Mouse (Mus musculus): ENCODE data around the gene Kctd2. TPM values are rescaled to one million over a fixed set of nuclear protein-coding genes. Genes with fewer than 3 reads are reported as not detected.
A peak's percentile ranks its signal among the peaks of the same experiment; 100 is the strongest.
"Not testable (repeated sequence)": the region's sequence is repeated elsewhere in the genome, so short reads cannot be mapped to it uniquely, and the experiment has no call there.

Gene Kctd2
- polyA plus RNA-seq, 1 experiment from 2014 or later: 23.5 TPM

GRCm38 (mm10) chr11:115384587-115384986 lies 35.3 kb upstream of the Kctd2 start:
- 71% methylated on average over 5 of the region's 5 CpGs for WGBS
- Histone ChIP-seq H3K9ac (ENCODE audit: low read length) (peak overlapping the region; percentile 21; the same call in 1 of the 2 replicates), H3K4me1 (ENCODE audit: control insufficient read depth in 2 of 2, insufficient read depth in 2 of 2, low read length in 2 of 2) (peaks cover 18 to 34% of the 10 kb centered on the region in 2 experiments), H3K27me3 (ENCODE audit: control insufficient read depth, insufficient read depth, low read length) (peaks cover 6% of the 10 kb centered on the region; the same call in 1 of the 2 replicates), H3K27ac (replicated peaks in 1 of 2; ENCODE audit: control insufficient read depth in 1 of 2, insufficient read depth in 1 of 2, low read depth in 2 of 2, low read length in 2 of 2) (0 out of 4 replicates have a peak overlapping the region, but pooled peaks of 1 of the 2 experiments have one; percentile 3), H3K4me3 (ENCODE audit: control insufficient read depth in 1 of 2, insufficient read depth in 1 of 2, low read depth in 1 of 2, low read length in 2 of 2) (no peak overlapping the region), H3K9me3 (ENCODE audit: control insufficient read depth, low read length) (no peaks in the 10 kb centered on the region), H3K36me3 (ENCODE audit: control insufficient read depth, insufficient read depth, low read length) (no peaks in the 10 kb centered on the region), H3K4me2 (ENCODE audit: low read length) (peak overlapping the region; percentile 76; the same call in 1 of the 2 replicates)
- ATAC-seq (ENCODE audit: insufficient number of reproducible peaks, insufficient read depth, low FRiP score, low read depth): no peak

DNA sequence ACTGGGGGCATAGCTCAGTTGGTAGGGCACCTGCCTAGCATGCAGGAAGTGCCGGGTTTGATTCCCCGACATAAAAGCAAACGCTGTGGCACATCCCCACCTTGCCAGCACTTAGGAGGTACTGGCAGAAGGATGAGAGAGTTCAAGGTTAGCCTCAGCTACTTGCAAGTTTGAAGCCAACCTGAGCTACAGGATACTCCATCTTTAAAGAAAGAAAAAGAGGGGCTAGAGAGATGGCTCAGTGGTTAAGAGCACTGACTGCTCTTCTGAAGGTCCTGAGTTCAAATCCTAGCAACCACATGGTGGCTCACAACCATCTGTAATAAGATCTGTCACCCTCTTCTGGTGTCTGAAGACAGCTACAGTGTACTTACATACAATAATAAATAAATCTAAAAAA lies 33.1 kb upstream of the Kctd2 start:
- H3K9ac ChIP-seq (ENCODE audit: low read length); H3K27ac ChIP-seq (replicated peaks in 1 of 2; ENCODE audit: control insufficient read depth in 1 of 2, insufficient read depth in 1 of 2, low read depth in 2 of 2, low read length in 2 of 2); H3K9me3 ChIP-seq (ENCODE audit: control insufficient read depth, low read length); H3K4me2 ChIP-seq (ENCODE audit: low read length); ATAC-seq (ENCODE audit: insufficient number of reproducible peaks, insufficient read depth, low FRiP score, low read depth); H3K4me3 ChIP-seq (ENCODE audit: control insufficient read depth in 1 of 2, insufficient read depth in 1 of 2, low read depth in 1 of 2, low read length in 2 of 2); H3K27me3 ChIP-seq (ENCODE audit: control insufficient read depth, insufficient read depth, low read length): not testable (repeated sequence)
- peaks cover 15 to 28% of the 10 kb centered on the region in 2 experiments for H3K4me1 ChIP-seq (ENCODE audit: control insufficient read depth in 2 of 2, insufficient read depth in 2 of 2, low read length in 2 of 2)
- peaks cover 17% of the 10 kb centered on the region for H3K36me3 ChIP-seq (ENCODE audit: control insufficient read depth, insufficient read depth, low read length)
- WGBS: 74% methylated on average over 3 of the region's 3 CpGs

DNA sequence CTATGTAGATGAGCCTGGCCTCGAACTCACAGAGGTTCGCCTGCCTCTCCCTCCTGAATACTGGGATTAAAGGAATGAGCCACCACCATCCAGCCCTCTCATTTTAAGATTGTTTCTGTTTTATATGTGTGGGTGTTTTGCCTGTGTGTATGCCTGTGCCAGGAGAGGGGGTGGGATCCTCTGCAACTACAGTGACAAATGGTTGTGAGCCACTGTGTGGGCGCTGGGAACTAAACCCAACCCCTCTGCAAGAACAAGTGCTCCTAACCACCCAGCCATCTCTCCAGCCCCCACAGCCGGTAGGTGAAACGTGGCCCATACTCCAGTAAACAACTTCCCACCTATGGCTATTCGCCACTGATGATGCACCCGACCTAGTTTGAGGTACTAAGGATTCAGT lies 28.6 kb upstream of the Kctd2 start:
- Histone ChIP-seq H3K4me3 (ENCODE audit: control insufficient read depth in 1 of 2, insufficient read depth in 1 of 2, low read depth in 1 of 2, low read length in 2 of 2) (no peak overlapping the region), H3K9me3 (ENCODE audit: control insufficient read depth, low read length) (no peaks in the 10 kb centered on the region), H3K4me2 (ENCODE audit: low read length) (no peak overlapping the region), H3K27me3 (ENCODE audit: control insufficient read depth, insufficient read depth, low read length) (no peaks in the 10 kb centered on the region), H3K4me1 (ENCODE audit: control insufficient read depth in 2 of 2, insufficient read depth in 2 of 2, low read length in 2 of 2) (peaks cover 5 to 6% of the 10 kb centered on the region in 2 experiments; a peak in 2 of 4 replicates), H3K9ac (ENCODE audit: low read length) (no peak overlapping the region), H3K27ac (replicated peaks in 1 of 2; ENCODE audit: control insufficient read depth in 1 of 2, insufficient read depth in 1 of 2, low read depth in 2 of 2, low read length in 2 of 2) (no peak overlapping the region), H3K36me3 (ENCODE audit: control insufficient read depth, insufficient read depth, low read length) (peaks cover 49% of the 10 kb centered on the region)
- WGBS: 84% methylated on average over 7 of the region's 7 CpGs
- no peak for ATAC-seq (ENCODE audit: insufficient number of reproducible peaks, insufficient read depth, low FRiP score, low read depth)

GRCm38 (mm10) chr11:115393721-115394325 lies 26.1 kb upstream of the Kctd2 start:
- Histone ChIP-seq H3K27me3 (ENCODE audit: control insufficient read depth, insufficient read depth, low read length) (no peaks in the 10 kb centered on the region), H3K9ac (ENCODE audit: low read length) (peak overlapping the region; percentile 31; the same call in 1 of the 2 replicates), H3K36me3 (ENCODE audit: control insufficient read depth, insufficient read depth, low read length) (peaks cover 49% of the 10 kb centered on the region), H3K9me3 (ENCODE audit: control insufficient read depth, low read length) (no peaks in the 10 kb centered on the region), H3K27ac (replicated peaks in 1 of 2; ENCODE audit: control insufficient read depth in 1 of 2, insufficient read depth in 1 of 2, low read depth in 2 of 2, low read length in 2 of 2) (no peak overlapping the region), H3K4me2 (ENCODE audit: low read length) (peak overlapping the region; percentile 66), H3K4me1 (ENCODE audit: control insufficient read depth in 2 of 2, insufficient read depth in 2 of 2, low read length in 2 of 2) (peaks cover 5 to 6% of the 10 kb centered on the region in 2 experiments; a peak in 2 of 4 replicates), H3K4me3 (ENCODE audit: control insufficient read depth in 1 of 2, insufficient read depth in 1 of 2, low read depth in 1 of 2, low read length in 2 of 2) (peak overlapping the region; percentile 21 to 27; a peak in 3 of 4 replicates)
- WGBS: 47% methylated on average over 34 of the region's 34 CpGs
- ATAC-seq (ENCODE audit: insufficient number of reproducible peaks, insufficient read depth, low FRiP score, low read depth): peak; percentile 29; the same call in 1 of the 2 replicates

GRCm38 (mm10) chr11:115398085-115398484 lies 21.8 kb upstream of the Kctd2 start:
- H3K27ac ChIP-seq (replicated peaks in 1 of 2; ENCODE audit: control insufficient read depth in 1 of 2, insufficient read depth in 1 of 2, low read depth in 2 of 2, low read length in 2 of 2): no peak overlapping the region

GRCm38 (mm10) chr11:115400126-115400525 lies 19.8 kb upstream of the Kctd2 start:
- no peak overlapping the region for H3K4me3 ChIP-seq (ENCODE audit: control insufficient read depth in 1 of 2, insufficient read depth in 1 of 2, low read depth in 1 of 2, low read length in 2 of 2)
- peaks cover 0 to 13% of the 10 kb centered on the region in 2 experiments; a peak in 2 of 4 replicates for H3K4me1 ChIP-seq (ENCODE audit: control insufficient read depth in 2 of 2, insufficient read depth in 2 of 2, low read length in 2 of 2)
- peaks cover 9% of the 10 kb centered on the region for H3K36me3 ChIP-seq (ENCODE audit: control insufficient read depth, insufficient read depth, low read length)
- no peak overlapping the region for H3K4me2 ChIP-seq (ENCODE audit: low read length)
- no peak overlapping the region for H3K27ac ChIP-seq (replicated peaks in 1 of 2; ENCODE audit: control insufficient read depth in 1 of 2, insufficient read depth in 1 of 2, low read depth in 2 of 2, low read length in 2 of 2)
- H3K9ac ChIP-seq (ENCODE audit: low read length): no peak overlapping the region
- H3K27me3 ChIP-seq (ENCODE audit: control insufficient read depth, insufficient read depth, low read length): no peaks in the 10 kb centered on the region
- WGBS: 61% methylated on average over 3 of the region's 3 CpGs
- no peaks in the 10 kb centered on the region for H3K9me3 ChIP-seq (ENCODE audit: control insufficient read depth, low read length)
- no peak for ATAC-seq (ENCODE audit: insufficient number of reproducible peaks, insufficient read depth, low FRiP score, low read depth)

More at GRCm38 (mm10) chr11:115398085-115398484, 21.8 kb upstream of the Kctd2 start:
- no peak for ATAC-seq (ENCODE audit: insufficient number of reproducible peaks, insufficient read depth, low FRiP score, low read depth)
- Histone ChIP-seq H3K9me3 (ENCODE audit: control insufficient read depth, low read length) (no peaks in the 10 kb centered on the region), H3K9ac (ENCODE audit: low read length) (no peak overlapping the region), H3K4me3 (ENCODE audit: control insufficient read depth in 1 of 2, insufficient read depth in 1 of 2, low read depth in 1 of 2, low read length in 2 of 2) (no peak overlapping the region), H3K4me2 (ENCODE audit: low read length) (no peak overlapping the region), H3K4me1 (ENCODE audit: control insufficient read depth in 2 of 2, insufficient read depth in 2 of 2, low read length in 2 of 2) (peaks cover 6 to 7% of the 10 kb centered on the region in 2 experiments; a peak in 2 of 4 replicates), H3K36me3 (ENCODE audit: control insufficient read depth, insufficient read depth, low read length) (peaks cover 21% of the 10 kb centered on the region), H3K27me3 (ENCODE audit: control insufficient read depth, insufficient read depth, low read length) (no peaks in the 10 kb centered on the region)
- 67% methylated on average over 7 of the region's 7 CpGs for WGBS

DNA sequence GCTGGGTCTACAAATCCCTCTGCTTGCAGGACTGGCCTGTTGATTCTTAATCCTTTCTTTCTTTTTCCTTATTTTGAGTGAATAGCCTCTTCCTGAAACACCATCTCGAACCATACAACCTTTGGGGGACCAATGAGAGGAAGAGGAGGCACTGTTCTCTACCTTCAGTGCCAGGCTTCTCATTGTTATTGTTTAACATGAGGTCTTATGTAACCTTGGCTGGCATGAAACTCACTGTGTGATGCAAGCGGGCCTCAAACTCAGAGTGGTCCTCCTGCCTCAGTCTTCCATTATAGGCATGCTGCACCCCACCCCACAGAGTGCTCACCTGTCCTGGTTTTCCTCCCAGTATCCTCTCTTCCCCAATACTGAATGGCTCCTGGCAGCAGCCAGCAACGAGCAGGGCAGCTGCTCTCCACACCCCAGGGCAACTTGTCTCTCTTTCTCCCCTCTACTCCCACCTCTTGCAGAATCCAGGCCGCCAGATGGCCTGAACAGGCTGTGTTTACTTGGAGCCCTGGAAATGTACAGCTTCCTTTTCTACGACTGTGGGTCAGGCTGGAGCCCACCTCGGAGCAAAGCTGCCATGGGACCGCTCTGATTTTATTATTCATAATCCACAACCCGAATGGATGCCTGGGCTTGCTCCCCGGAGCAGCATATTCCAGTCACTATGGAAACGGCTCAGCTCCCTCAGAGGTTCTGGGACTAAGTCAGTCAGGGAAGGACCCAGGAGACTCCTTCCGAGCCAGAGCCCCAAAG lies 19.1 kb upstream of the Kctd2 start:
- H3K4me1 ChIP-seq (ENCODE audit: control insufficient read depth in 2 of 2, insufficient read depth in 2 of 2, low read length in 2 of 2): peaks cover 0 to 14% of the 10 kb centered on the region in 2 experiments; a peak in 2 of 4 replicates
- ATAC-seq (ENCODE audit: insufficient number of reproducible peaks, insufficient read depth, low FRiP score, low read depth): no peak
- H3K4me2 ChIP-seq (ENCODE audit: low read length): no peak overlapping the region
- H3K27me3 ChIP-seq (ENCODE audit: control insufficient read depth, insufficient read depth, low read length): no peaks in the 10 kb centered on the region
- H3K9me3 ChIP-seq (ENCODE audit: control insufficient read depth, low read length): no peaks in the 10 kb centered on the region
- no peak overlapping the region for H3K9ac ChIP-seq (ENCODE audit: low read length)
- H3K27ac ChIP-seq (replicated peaks in 1 of 2; ENCODE audit: control insufficient read depth in 1 of 2, insufficient read depth in 1 of 2, low read depth in 2 of 2, low read length in 2 of 2): no peak overlapping the region
- peaks cover 8% of the 10 kb centered on the region; the same call in 1 of the 2 replicates for H3K36me3 ChIP-seq (ENCODE audit: control insufficient read depth, insufficient read depth, low read length)
- WGBS: 51% methylated on average over 11 of the region's 11 CpGs
- no peak overlapping the region for H3K4me3 ChIP-seq (ENCODE audit: control insufficient read depth in 1 of 2, insufficient read depth in 1 of 2, low read depth in 1 of 2, low read length in 2 of 2)

Measured in heart, embryonic 14.5 days (tissue).